Mouse (Mus musculus): ENCODE measurements at regions not wholly inside any gene's neighbourhood (a gene's known extent, or its start where the extent isn't known, plus 50 kb on each side); places are given as distances from the start of the nearest gene placed in this dataset.
A peak's percentile ranks its signal among the peaks of the same experiment; 100 is the strongest.

DNA sequence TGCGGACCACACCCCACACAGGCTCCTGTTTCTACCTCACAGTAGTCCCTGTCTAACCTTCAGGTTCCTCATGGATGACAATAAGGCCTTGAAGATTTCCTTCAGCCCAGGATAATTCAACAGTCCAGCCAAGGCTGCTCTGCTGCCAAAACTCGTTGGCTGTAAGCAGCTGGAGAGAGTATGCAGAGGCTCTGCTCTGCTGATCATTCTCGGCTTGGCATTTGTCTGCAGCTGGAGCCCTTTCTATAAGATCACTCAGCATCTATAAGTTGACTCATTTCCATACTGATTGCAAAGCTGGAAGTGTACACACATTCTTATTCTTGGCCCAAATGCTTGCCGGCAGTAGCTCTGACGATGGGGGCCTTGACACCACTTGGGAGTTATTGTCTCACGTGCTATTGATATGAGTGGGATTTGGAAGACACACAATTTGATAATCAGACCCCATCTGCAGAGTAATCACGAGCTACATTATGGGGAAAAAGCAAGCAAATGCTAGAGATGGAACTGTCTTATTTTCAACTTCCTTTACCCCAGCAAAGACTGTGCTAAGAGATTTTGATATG, 311.1 kb upstream of the Nmur2 start:
- Histone ChIP-seq H3K9me3 (ENCODE audit: low read depth, low read length) (no peaks in the 10 kb centered on the region), H3K9ac (no peak overlapping the region), H3K27me3 (ENCODE audit: insufficient read depth, low read length) (no peaks in the 10 kb centered on the region), H3K4me2 (no peak overlapping the region), H3K4me3 (ENCODE audit: low read depth, low read length) (no peak overlapping the region), H3K36me3 (ENCODE audit: insufficient read depth) (no peaks in the 10 kb centered on the region), H3K4me1 (ENCODE audit: insufficient read depth) (no peaks in the 10 kb centered on the region), H3K27ac (ENCODE audit: low read depth) (no peak overlapping the region)
- DNase-seq (peak; percentile 79), ATAC-seq (ENCODE audit: insufficient read depth) (peak; percentile 80; the same call in 1 of the 2 replicates)
- no peak for TF ChIP-seq CTCF (IDR thresholded peaks at IDR 0.05; ENCODE audit: low read depth)
- WGBS: 55% methylated on average over 7 of the region's 7 CpGs

GRCm38 (mm10) chr11:56351231-56351630, 310.4 kb upstream of the Nmur2 start:
- no peak for TF ChIP-seq CTCF (IDR thresholded peaks at IDR 0.05; ENCODE audit: low read depth)
- 69% methylated on average over 1 of the region's 1 CpGs for WGBS
- H3K9ac ChIP-seq: no peak overlapping the region
- H3K4me2 ChIP-seq: no peak overlapping the region
- H3K36me3 ChIP-seq (ENCODE audit: insufficient read depth): no peaks in the 10 kb centered on the region
- H3K4me3 ChIP-seq (ENCODE audit: low read depth, low read length): no peak overlapping the region
- DNase-seq: no peak
- no peak overlapping the region for H3K27ac ChIP-seq (ENCODE audit: low read depth)
- H3K27me3 ChIP-seq (ENCODE audit: insufficient read depth, low read length): no peaks in the 10 kb centered on the region
- no peaks in the 10 kb centered on the region for H3K4me1 ChIP-seq (ENCODE audit: insufficient read depth)
- H3K9me3 ChIP-seq (ENCODE audit: low read depth, low read length): no peaks in the 10 kb centered on the region
- ATAC-seq (ENCODE audit: insufficient read depth): no peak

GRCm38 (mm10) chr11:56349766-56350165, 309.0 kb upstream of the Nmur2 start:
- TF ChIP-seq CTCF (IDR thresholded peaks at IDR 0.05; ENCODE audit: low read depth): no peak
- H3K36me3 ChIP-seq (ENCODE audit: insufficient read depth): no peaks in the 10 kb centered on the region
- no peaks in the 10 kb centered on the region for H3K4me1 ChIP-seq (ENCODE audit: insufficient read depth)
- no peaks in the 10 kb centered on the region for H3K27me3 ChIP-seq (ENCODE audit: insufficient read depth, low read length)
- H3K4me3 ChIP-seq (ENCODE audit: low read depth, low read length): no peak overlapping the region
- no peak for DNase-seq
- WGBS: 68% methylated on average over 3 of the region's 3 CpGs
- no peak overlapping the region for H3K27ac ChIP-seq (ENCODE audit: low read depth)
- H3K4me2 ChIP-seq: no peak overlapping the region
- H3K9ac ChIP-seq: no peak overlapping the region
- ATAC-seq (ENCODE audit: insufficient read depth): no peak
- no peaks in the 10 kb centered on the region for H3K9me3 ChIP-seq (ENCODE audit: low read depth, low read length)

DNA sequence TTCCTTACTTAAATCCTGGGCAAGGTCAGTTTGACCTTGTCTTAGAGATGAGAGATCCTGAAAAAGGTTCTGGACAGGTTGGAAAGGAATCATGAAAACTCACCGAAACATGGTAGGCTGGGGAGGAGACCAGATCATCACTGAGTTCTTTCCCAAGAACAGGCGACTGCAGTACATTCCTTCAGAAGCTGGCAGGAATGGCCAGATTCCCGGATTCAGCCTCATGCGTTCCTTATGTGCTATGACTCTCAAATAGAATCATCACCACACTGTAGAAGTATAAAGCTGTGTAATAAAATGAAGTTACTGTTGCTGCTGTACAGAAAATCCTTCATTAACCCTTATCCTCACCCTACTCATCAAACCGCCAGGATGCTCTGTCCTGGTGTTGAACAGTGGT, 307.6 kb upstream of the Nmur2 start:
- 88% methylated on average over 5 of the region's 5 CpGs for WGBS
- no peak for TF ChIP-seq CTCF (IDR thresholded peaks at IDR 0.05; ENCODE audit: low read depth)
- H3K27ac ChIP-seq (ENCODE audit: low read depth): no peak overlapping the region
- ATAC-seq (ENCODE audit: insufficient read depth) (no peak), DNase-seq (no peak)
- no peaks in the 10 kb centered on the region for H3K27me3 ChIP-seq (ENCODE audit: insufficient read depth, low read length)
- H3K4me3 ChIP-seq (ENCODE audit: low read depth, low read length): no peak overlapping the region
- H3K4me2 ChIP-seq: no peak overlapping the region
- H3K9ac ChIP-seq: no peak overlapping the region
- no peaks in the 10 kb centered on the region for H3K4me1 ChIP-seq (ENCODE audit: insufficient read depth)
- no peaks in the 10 kb centered on the region for H3K9me3 ChIP-seq (ENCODE audit: low read depth, low read length)
- no peaks in the 10 kb centered on the region for H3K36me3 ChIP-seq (ENCODE audit: insufficient read depth)

- no peaks in the 10 kb centered on the region for H3K27me3 ChIP-seq (ENCODE audit: insufficient read depth, low read length)
- no peak overlapping the region for H3K27ac ChIP-seq (ENCODE audit: low read depth)
- no peaks in the 10 kb centered on the region for H3K4me1 ChIP-seq (ENCODE audit: insufficient read depth)
- 69% methylated on average over 5 of the region's 5 CpGs for WGBS
- ATAC-seq (ENCODE audit: insufficient read depth): no peak
- no peak overlapping the region for H3K9ac ChIP-seq
- no peaks in the 10 kb centered on the region for H3K36me3 ChIP-seq (ENCODE audit: insufficient read depth)
- H3K4me3 ChIP-seq (ENCODE audit: low read depth, low read length): no peak overlapping the region
- TF ChIP-seq CTCF (IDR thresholded peaks at IDR 0.05; ENCODE audit: low read depth): no peak
- DNase-seq: no peak
- no peaks in the 10 kb centered on the region for H3K9me3 ChIP-seq (ENCODE audit: low read depth, low read length)
- no peak overlapping the region for H3K4me2 ChIP-seq
These were observed 302.3 kb upstream of the Nmur2 start for GRCm38 (mm10) chr11:56343083-56343482.

DNA sequence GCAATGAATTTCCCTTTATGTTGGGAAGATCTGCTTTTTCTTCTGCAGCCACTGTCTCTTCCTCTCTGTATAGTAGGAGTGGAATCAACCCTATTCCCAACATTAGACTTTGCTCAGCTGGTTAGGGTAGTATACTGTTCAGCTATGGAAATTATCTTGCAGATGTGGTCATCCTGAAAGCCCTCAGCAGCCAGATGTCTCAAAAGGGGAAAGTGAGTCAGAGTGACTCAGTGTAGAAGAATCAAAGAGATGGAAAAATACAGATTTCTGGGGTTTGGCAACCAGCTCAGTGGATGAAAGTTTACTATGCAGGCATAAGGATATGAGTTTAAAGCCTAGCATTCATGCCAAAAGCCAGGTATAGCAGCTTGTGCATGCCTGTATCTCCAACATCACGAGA, 300.9 kb upstream of the Nmur2 start:
- Histone ChIP-seq H3K9ac (no peak overlapping the region), H3K9me3 (ENCODE audit: low read depth, low read length) (no peaks in the 10 kb centered on the region), H3K27me3 (ENCODE audit: insufficient read depth, low read length) (no peaks in the 10 kb centered on the region), H3K4me1 (ENCODE audit: insufficient read depth) (no peaks in the 10 kb centered on the region), H3K4me3 (ENCODE audit: low read depth, low read length) (no peak overlapping the region), H3K36me3 (ENCODE audit: insufficient read depth) (no peaks in the 10 kb centered on the region), H3K4me2 (no peak overlapping the region), H3K27ac (ENCODE audit: low read depth) (no peak overlapping the region)
- DNase-seq (no peak), ATAC-seq (ENCODE audit: insufficient read depth) (no peak)
- WGBS: 68% methylated on average over 1 of the region's 1 CpGs
- TF ChIP-seq CTCF (IDR thresholded peaks at IDR 0.05; ENCODE audit: low read depth): no peak

- Histone ChIP-seq H3K4me2 (no peak overlapping the region), H3K4me1 (ENCODE audit: insufficient read depth) (no peaks in the 10 kb centered on the region), H3K27me3 (ENCODE audit: insufficient read depth, low read length) (no peaks in the 10 kb centered on the region), H3K9me3 (ENCODE audit: low read depth, low read length) (no peaks in the 10 kb centered on the region), H3K27ac (ENCODE audit: low read depth) (no peak overlapping the region), H3K4me3 (ENCODE audit: low read depth, low read length) (no peak overlapping the region), H3K9ac (no peak overlapping the region), H3K36me3 (ENCODE audit: insufficient read depth) (no peaks in the 10 kb centered on the region)
- TF ChIP-seq CTCF (IDR thresholded peaks at IDR 0.05; ENCODE audit: low read depth): no peak
- DNase-seq (peak; percentile 20), ATAC-seq (ENCODE audit: insufficient read depth) (peak; percentile 38; the same call in 1 of the 2 replicates)
- 53% methylated on average over 2 of the region's 2 CpGs for WGBS
These were observed 300.2 kb upstream of the Nmur2 start for GRCm38 (mm10) chr11:56341040-56341439.

GRCm38 (mm10) chr11:56338511-56338910, 297.7 kb upstream of the Nmur2 start:
- Histone ChIP-seq H3K4me2 (no peak overlapping the region), H3K4me1 (ENCODE audit: insufficient read depth) (no peaks in the 10 kb centered on the region), H3K9ac (no peak overlapping the region), H3K27me3 (ENCODE audit: insufficient read depth, low read length) (no peaks in the 10 kb centered on the region), H3K4me3 (ENCODE audit: low read depth, low read length) (no peak overlapping the region), H3K27ac (ENCODE audit: low read depth) (no peak overlapping the region), H3K9me3 (ENCODE audit: low read depth, low read length) (no peaks in the 10 kb centered on the region), H3K36me3 (ENCODE audit: insufficient read depth) (no peaks in the 10 kb centered on the region)
- no peak for DNase-seq
- WGBS: 38% methylated on average over 2 of the region's 2 CpGs
- ATAC-seq (ENCODE audit: insufficient read depth): no peak
- TF ChIP-seq CTCF (IDR thresholded peaks at IDR 0.05; ENCODE audit: low read depth): no peak
